Mouse (Mus musculus) forebrain, embryonic 12.5 days (tissue): ENCODE data around the gene Saysd1. TPM values are rescaled to one million over a fixed set of nuclear protein-coding genes. Genes with fewer than 3 reads are reported as not detected.

ENCODE experiments used
- polyA plus RNA-seq: library from polyadenylated mRNA; unstranded; fragments of >200 nt; fragmentation: Nextera tagmentation; extraction: Ambion mirVana; gene quantifications from 2 replicates; pipeline ENCODE4 v1.2.1, GENCODE M21; 2016

Saysd1 gene
- polyA plus RNA-seq, 1 experiment from 2014 or later, result 11.0 TPM

Other genes with a start within 250 kb of the Saysd1 start
- gene Gng2, start 160.9 kb downstream of the Saysd1 start, polyA plus RNA-seq, result 187 and 202 TPM in 2 replicates
- 12.5 and 13.8 TPM in 2 replicates for gene Kcnk5, start 43.3 kb upstream of the Saysd1 start, polyA plus RNA-seq
- not detected in 2 replicates for gene Kcnk16, start 130.7 kb upstream of the Saysd1 start, polyA plus RNA-seq
- 13.2 and 16.0 TPM in 2 replicates for gene Nudt13, start 156.2 kb upstream of the Saysd1 start, polyA plus RNA-seq
- 63.6 and 64.0 TPM in 2 replicates for gene Ecd, start 209.6 kb upstream of the Saysd1 start, polyA plus RNA-seq
- 53.0 and 55.3 TPM in 2 replicates for gene Fam149b, start 209.6 kb upstream of the Saysd1 start, polyA plus RNA-seq